Mouse (Mus musculus): ENCODE data around the gene Cbfa2t2. TPM values are rescaled to one million over a fixed set of nuclear protein-coding genes. Genes with fewer than 3 reads are reported as not detected.

The Cbfa2t2 gene
- total RNA-seq (2022) = 10 to 100 TPM; 46.3 to 57.2 (median 52.1) TPM

- DNase-seq (ENCODE audit: low spot score in 2 of 2) = peak; percentile 39 to 42
These were observed at the start of gene Cbfa2t2 for GRCm38 (mm10) chr2:154436458-154437190. Gene Cbfa2t2 (plus strand): TSS chr2:154436481.

- no peak for DNase-seq (ENCODE audit: low spot score in 2 of 2)
These were observed 45.9 kb upstream of the Cbfa2t2 start for GRCm38 (mm10) chr2:154390180-154390964.

- DNase-seq (ENCODE audit: low spot score in 2 of 2) = no peak
These were observed 41.7 kb upstream of the Cbfa2t2 start for GRCm38 (mm10) chr2:154394602-154395001.

GRCm38 (mm10) chr2:154396529-154396928 lies 39.8 kb upstream of the Cbfa2t2 start:
- no peak for DNase-seq (ENCODE audit: low spot score in 2 of 2)

GRCm38 (mm10) chr2:154398267-154398666 lies 38.0 kb upstream of the Cbfa2t2 start:
- no peak for DNase-seq (ENCODE audit: low spot score in 2 of 2)

- DNase-seq (ENCODE audit: low spot score in 2 of 2) = no peak
These were observed 37.0 kb upstream of the Cbfa2t2 start for GRCm38 (mm10) chr2:154399325-154399724.

- no peak for DNase-seq (ENCODE audit: low spot score in 2 of 2)
These were observed 34.3 kb upstream of the Cbfa2t2 start for GRCm38 (mm10) chr2:154401976-154402375.

- DNase-seq (ENCODE audit: low spot score in 2 of 2) = no peak
These were observed 33.5 kb upstream of the Cbfa2t2 start for GRCm38 (mm10) chr2:154402811-154403210.

- DNase-seq (ENCODE audit: low spot score in 2 of 2) = no peak
These were observed 30.8 kb upstream of the Cbfa2t2 start for GRCm38 (mm10) chr2:154405447-154405994.

GRCm38 (mm10) chr2:154407063-154407642 lies 29.1 kb upstream of the Cbfa2t2 start:
- no peak for DNase-seq (ENCODE audit: low spot score in 2 of 2)

- peak; percentile 70 to 76 for DNase-seq (ENCODE audit: low spot score in 2 of 2)
These were observed 28.4 kb upstream of the Cbfa2t2 start, which contains the start of gene Snta1 for GRCm38 (mm10) chr2:154407643-154408445. Gene Snta1 (minus strand): TSS chr2:154408099.

- peak in 1 of 2 experiments; percentile 68 for DNase-seq (ENCODE audit: low spot score in 2 of 2)
These were observed 25.9 kb upstream of the Cbfa2t2 start for GRCm38 (mm10) chr2:154410355-154410754.

- no peak for DNase-seq (ENCODE audit: low spot score in 2 of 2)
These were observed 24.1 kb upstream of the Cbfa2t2 start for GRCm38 (mm10) chr2:154412018-154412666.

GRCm38 (mm10) chr2:154417107-154417506 lies 19.2 kb upstream of the Cbfa2t2 start:
- DNase-seq (ENCODE audit: low spot score in 2 of 2) = no peak

GRCm38 (mm10) chr2:154418001-154418400 lies 18.3 kb upstream of the Cbfa2t2 start:
- no peak for DNase-seq (ENCODE audit: low spot score in 2 of 2)

GRCm38 (mm10) chr2:154419631-154420515 lies 16.4 kb upstream of the Cbfa2t2 start:
- DNase-seq (ENCODE audit: low spot score in 2 of 2) = no peak

- DNase-seq (ENCODE audit: low spot score in 2 of 2) = no peak
These were observed 15.1 kb upstream of the Cbfa2t2 start for GRCm38 (mm10) chr2:154420942-154421731.

GRCm38 (mm10) chr2:154422181-154422580 lies 14.1 kb upstream of the Cbfa2t2 start:
- no peak for DNase-seq (ENCODE audit: low spot score in 2 of 2)

- DNase-seq (ENCODE audit: low spot score in 2 of 2) = no peak
These were observed 12.7 kb upstream of the Cbfa2t2 start for GRCm38 (mm10) chr2:154423548-154423947.

Measured in left cerebral cortex, adult 8-10 months (tissue).